Mouse (Mus musculus) thymus, adult 2 months (tissue): ENCODE data around the gene Cacnb1.

Experiments
- CTCF ChIP-seq: fragments of 200-500 bp; IDR thresholded peaks from 2 replicates; pipeline ENCODE4 v1.5.1; 2012; ENCODE audit warnings: mild to moderate bottlenecking, control low read depth, low read length, moderate library complexity, borderline replicate concordance; ENCODE audit not compliant: control insufficient read depth, poor library complexity, insufficient read depth; ENCODE audit errors: extremely low read depth
- POLR2A ChIP-seq: fragments of 200-500 bp; IDR thresholded peaks from 2 replicates; pipeline ENCODE4 v1.6.1; 2012; ENCODE audit warnings: mild to moderate bottlenecking, low read length, control low read depth, moderate library complexity; ENCODE audit not compliant: control insufficient read depth, poor library complexity, insufficient read depth; ENCODE audit errors: extremely low read depth

DNA sequence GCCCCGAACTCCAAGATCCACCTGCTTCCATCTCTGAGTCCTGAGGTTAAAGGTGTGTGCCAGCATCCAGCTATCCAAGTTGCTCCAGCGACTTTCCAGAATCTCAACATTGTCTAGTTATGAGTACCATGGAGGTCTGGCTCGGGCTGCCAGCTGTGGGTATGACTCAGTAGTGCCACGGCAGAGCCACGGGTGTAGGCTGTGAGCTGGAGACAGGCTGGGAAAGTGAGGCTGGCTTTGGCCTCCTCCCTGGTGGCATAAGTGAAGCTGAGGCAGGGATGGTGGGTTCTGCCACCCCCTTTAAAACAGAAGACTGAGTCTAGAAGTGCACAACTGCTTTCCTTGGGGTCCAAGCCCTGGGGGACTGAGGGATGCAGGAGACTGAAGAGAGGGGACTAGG, 11.2 kb upstream of the Cacnb1 start:
- TF ChIP-seq CTCF (no peak), POLR2A (no peak)
